Mouse (Mus musculus) hematopoietic stem cell, adult 5-6 weeks (primary cell): Measurements from ENCODE around the gene Siah3. TPM values are rescaled to one million over a fixed set of nuclear protein-coding genes. Genes with fewer than 3 reads are reported as not detected.

Source experiments
- ATAC-seq, 2 experiments: fragments of 125-278 bp in 1 of 2; replicated peaks in 1 of 2; 2 replicates each; pipeline ENCODE4 v1.8.0; 2016 to 2017; ENCODE audit warnings: inconsistent platforms in 2 of 2, mild to moderate bottlenecking in 2 of 2, moderate number of reproducible peaks in 2 of 2, low read depth in 1 of 2, moderate TSS enrichment in 1 of 2; ENCODE audit not compliant: low FRiP score in 2 of 2, poor library complexity in 2 of 2, severe bottlenecking in 2 of 2, insufficient read depth in 1 of 2, low TSS enrichment in 1 of 2
- total RNA-seq: library from RNA; stranded (forward); fragments of 172-1452, 232-1000 nt; gene quantifications from 2 replicates; pipeline ENCODE4 v1.2.3, GENCODE M21; 2017

The Siah3 gene
- total RNA-seq, 1 experiment from 2014 or later = not detected

DNA sequence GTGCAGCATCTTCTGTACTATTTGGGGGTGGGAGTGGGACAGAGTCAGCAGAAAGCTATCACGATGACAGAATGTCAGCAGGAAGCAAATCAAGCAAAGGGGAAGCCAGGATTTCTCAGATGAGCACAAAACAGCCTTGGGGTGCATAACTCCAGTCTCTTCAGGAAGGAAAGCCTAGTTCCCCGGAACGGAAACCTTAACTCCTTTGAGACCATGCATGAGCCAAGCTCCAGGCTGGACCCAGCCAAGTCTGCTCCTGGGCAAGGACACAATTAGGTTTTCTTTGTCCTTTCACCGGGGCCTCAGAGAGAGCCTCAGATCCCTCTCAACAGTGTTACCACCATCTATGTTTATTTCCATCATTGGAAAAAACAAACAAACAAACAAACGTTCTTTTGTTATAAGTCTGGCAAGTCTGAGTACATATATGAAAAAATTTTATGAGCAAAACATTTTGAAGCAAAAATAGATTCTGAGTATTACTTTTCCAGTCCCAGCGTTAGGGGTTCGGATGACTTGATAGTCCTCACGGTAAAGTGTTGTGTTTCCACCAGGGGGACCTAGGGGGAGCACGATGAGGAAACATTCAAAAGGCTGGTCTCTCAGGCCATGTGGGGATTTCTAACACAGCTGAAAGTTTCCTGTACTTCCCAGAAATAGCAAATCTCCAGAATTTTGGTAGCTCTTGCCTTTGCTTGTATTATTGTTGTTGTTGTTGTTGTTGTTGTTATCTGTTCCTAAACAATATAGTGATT, 106.0 kb downstream of the Siah3 start:
- no peak for ATAC-seq

DNA sequence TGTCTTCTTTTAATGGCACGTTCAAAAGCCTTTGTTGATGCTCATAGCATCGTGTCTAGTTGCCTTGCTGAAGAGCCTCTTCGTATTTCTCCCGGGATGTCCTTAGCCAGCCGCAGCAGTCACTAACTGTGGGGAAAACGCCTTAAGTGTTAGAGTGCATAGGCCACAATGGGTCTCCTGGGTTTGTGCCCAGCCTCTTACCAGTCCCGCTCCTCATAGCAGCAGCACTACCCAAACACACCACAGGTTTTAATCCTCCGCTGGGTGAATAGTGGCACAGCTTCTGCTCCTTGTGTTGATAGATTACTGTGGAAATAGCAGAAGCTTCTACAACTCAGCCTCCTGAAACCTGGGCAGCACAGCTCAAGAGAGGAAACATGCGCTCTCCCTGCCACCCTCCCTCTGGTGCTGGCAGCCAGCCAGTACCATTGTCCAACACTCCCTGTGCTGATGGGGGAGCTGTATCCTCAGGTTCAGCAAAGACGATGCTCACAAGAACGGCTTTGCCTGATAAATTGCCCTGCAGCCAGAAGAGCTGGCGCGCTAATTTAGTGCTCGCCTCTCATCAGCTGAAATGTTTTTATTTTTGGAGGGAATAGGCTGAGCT, 109.9 kb downstream of the Siah3 start:
- no peak for ATAC-seq

DNA sequence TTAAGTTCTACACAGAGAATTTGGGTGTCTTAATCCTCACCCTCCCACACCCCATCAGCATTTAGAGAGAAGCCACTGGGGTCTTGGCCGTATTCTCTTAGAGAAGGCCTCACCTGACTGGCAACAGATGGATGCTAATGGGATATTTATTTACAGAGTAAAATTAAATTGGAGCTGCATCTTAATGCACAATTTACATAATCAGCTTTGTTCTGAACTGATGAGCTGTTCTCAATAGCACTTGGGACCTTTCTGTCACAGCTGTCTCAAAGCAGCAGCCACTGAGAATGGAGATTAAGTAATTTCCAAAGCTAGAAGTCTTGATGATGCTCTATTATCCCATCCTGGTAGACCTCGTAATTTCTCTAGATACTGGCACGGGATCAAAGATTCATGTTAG, 110.5 kb downstream of the Siah3 start:
- no peak for ATAC-seq

DNA sequence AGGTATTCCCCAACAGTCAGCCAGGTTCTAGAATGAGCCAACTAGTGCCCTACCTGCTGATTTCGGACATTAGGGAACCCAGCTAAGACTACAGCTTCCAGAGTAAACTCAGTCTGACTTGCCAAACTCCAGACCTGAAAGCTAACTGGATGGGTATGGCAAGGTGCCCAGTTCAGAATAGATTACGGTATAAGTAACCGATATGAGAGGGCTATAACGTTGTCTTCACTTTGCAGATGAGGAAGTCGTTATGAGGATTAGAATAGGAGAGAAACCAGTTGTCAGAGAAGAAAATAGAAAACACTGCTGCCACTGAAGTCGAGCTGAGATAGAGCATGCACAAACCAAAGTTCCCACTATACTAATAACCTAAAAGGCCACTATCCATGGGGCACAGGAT, 123.2 kb downstream of the Siah3 start:
- ATAC-seq = no peak

Other genes starting within 250 kb of the Siah3 start
- gene Cpb2, start 213.7 kb upstream of the Siah3 start, total RNA-seq = not detected in 2 replicates
- 28.5 and 30.0 TPM in 2 replicates for gene Zc3h13, start 171.6 kb upstream of the Siah3 start, total RNA-seq
- gene Spert, start 137.1 kb downstream of the Siah3 start, total RNA-seq = not detected in 2 replicates
- not detected in 2 replicates for gene Erich6b, start 186.3 kb downstream of the Siah3 start, total RNA-seq